Mouse (Mus musculus): Measurements from ENCODE around the gene Tgm1.

DNA sequence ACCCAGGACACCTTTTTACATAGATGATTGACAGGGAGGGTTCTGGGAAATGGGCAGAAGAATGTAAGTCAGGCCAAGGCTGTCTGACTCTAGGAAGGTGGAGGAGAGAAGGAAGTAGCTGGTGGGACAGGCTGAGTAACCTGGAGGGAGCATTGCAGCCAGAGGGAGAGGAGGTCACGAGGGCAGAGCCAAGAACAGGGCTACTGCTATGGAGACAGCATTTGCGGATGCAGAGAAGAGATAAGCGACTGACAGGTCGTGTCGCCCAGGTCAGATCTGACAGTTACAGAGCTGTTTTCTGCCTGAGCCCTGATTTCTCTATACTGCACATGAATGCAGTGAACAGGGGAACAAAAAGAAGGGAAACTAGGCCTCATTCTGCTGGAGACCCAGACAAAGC lies 6.3 kb downstream of the Tgm1 start:
- TF ChIP-seq POLR2A (IDR thresholded peaks at IDR 0.05; ENCODE audit: low read depth, low read length) = no peak
- no peak for TF ChIP-seq CTCF (conservative IDR thresholded peaks at IDR 0.05; ENCODE audit: insufficient read depth, insufficient read length, low read depth, low read length)

All from kidney, adult 2 months (tissue).